Mouse (Mus musculus): ENCODE measurements around the gene Baz2b.

DNA sequence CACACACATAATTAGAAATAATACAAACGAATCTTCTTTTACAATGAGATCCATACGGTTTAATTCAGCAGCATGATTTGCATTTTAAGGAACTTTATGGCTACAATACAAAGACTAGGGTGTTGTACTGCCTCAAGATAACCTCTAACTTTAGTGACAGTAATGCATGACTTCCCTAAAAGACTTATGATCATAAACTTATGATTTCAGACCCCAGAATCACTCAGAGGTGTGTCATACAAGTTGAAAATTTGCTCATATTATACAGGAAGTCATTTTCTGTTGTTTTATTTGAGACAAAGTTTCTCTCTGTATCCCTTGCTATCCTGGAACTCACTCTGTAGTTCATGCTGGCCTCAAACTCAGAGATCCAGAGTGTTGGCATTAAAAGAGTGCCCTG is 89.0 kb downstream of the Baz2b start:
- TF ChIP-seq POLR2A (IDR thresholded peaks at IDR 0.05; ENCODE audit: borderline replicate concordance, insufficient read depth, low read length) (no peak), CTCF (IDR thresholded peaks at IDR 0.05; ENCODE audit: borderline replicate concordance, insufficient read depth, low read depth, low read length) (no peak)
